Mouse (Mus musculus) kidney, postnatal 0 days (tissue): ENCODE results near the gene Stk19. TPM values are rescaled to one million over a fixed set of nuclear protein-coding genes. Genes with fewer than 3 reads are reported as not detected.

Experiments used
- ATAC-seq: fragments of 200-750 bp; cut with Nextera tagmentation; replicated peaks from 2 replicates; pipeline ENCODE4 v1.8.0; 2017; ENCODE audit warnings: low read depth, moderate number of reproducible peaks, moderate TSS enrichment, moderate library complexity; ENCODE audit not compliant: low FRiP score
- DNase-seq: peaks from one replicate; pipeline ENCODE4 v3.0.0-alpha.2; 2016; ENCODE audit warnings: low spot score
- H3K27ac ChIP-seq: fragments of 300-500 bp; sonication (generic); 2 replicates; pipeline ENCODE4 v1.5.1; 2014; ENCODE audit warnings: mild to moderate bottlenecking
- H3K27me3 ChIP-seq: fragments of 300-500 bp; sonication (generic); 2 replicates; pipeline ENCODE4 v1.6.1; 2014; ENCODE audit warnings: low read length, mixed read lengths; ENCODE audit not compliant: insufficient read depth
- H3K36me3 ChIP-seq: fragments of 300-500 bp; sonication (generic); 2 replicates; pipeline ENCODE4 v1.6.1; 2014; ENCODE audit warnings: low read length, mixed read lengths; ENCODE audit not compliant: insufficient read depth
- H3K4me1 ChIP-seq: fragments of 300-500 bp; sonication (generic); replicated peaks from 2 replicates; pipeline ENCODE4 v1.6.1; 2014; ENCODE audit warnings: antibody characterized with exemption, low read length, mixed read lengths; ENCODE audit not compliant: insufficient read depth
- H3K4me2 ChIP-seq: fragments of 300-500 bp; sonication (generic); 2 replicates; pipeline ENCODE4 v1.6.1; 2014; ENCODE audit warnings: mild to moderate bottlenecking, low read length, moderate library complexity, mixed read lengths
- H3K4me3 ChIP-seq: fragments of 300-500 bp; sonication (generic); replicated peaks from 2 replicates; pipeline ENCODE4 v1.5.1; 2014; ENCODE audit warnings: low read depth, low read length
- H3K9ac ChIP-seq: fragments of 300-500 bp; sonication (generic); 2 replicates; pipeline ENCODE4 v1.6.1; 2014; ENCODE audit warnings: low read depth, low read length
- H3K9me3 ChIP-seq: fragments of 300-500 bp; sonication (generic); replicated peaks from 2 replicates; pipeline ENCODE4 v1.6.1; 2016; ENCODE audit warnings: low read length, inconsistent platforms, mixed read lengths
- CTCF ChIP-seq: IDR thresholded peaks from 2 replicates; pipeline ENCODE4 v1.5.1; 2016; ENCODE audit warnings: antibody characterized with exemption, low read depth, mild to moderate bottlenecking, moderate library complexity
- WGBS: fragments of 180-500 bp; shearing (Covaris S2); extraction: QIAGEN DNeasy Blood & Tissue Kit; methylation state at CpG from one replicate; pipeline ENCODE4 v1.1.7; 2014; 5-methylcytosine and 5-hydroxymethylcytosine counted together
- polyA plus RNA-seq: library from polyadenylated mRNA; unstranded; fragments of >200 nt; fragmentation: Nextera tagmentation; extraction: Ambion mirVana; gene quantifications from 2 replicates; pipeline ENCODE4 v1.2.1, GENCODE M21; 2015

Stk19 gene
- 30.3 and 30.8 TPM in 2 replicates for polyA plus RNA-seq

- DNase-seq (peak; percentile 97), ATAC-seq (peak; percentile 91)
- peak within 1 kb of the TSS; percentile 80 for H3K4me3 ChIP-seq
- H3K9ac ChIP-seq, result peak within 1 kb of the TSS; percentile 72
- TF ChIP-seq CTCF, result no peak
- H3K36me3 ChIP-seq, result peaks cover 35% of the 10 kb centered on the region
- H3K27ac ChIP-seq, result peak within 1 kb of the TSS; percentile 77
- H3K4me2 ChIP-seq, result peak within 1 kb of the TSS; percentile 83
- WGBS, result under 1% methylated on average over 40 of the region's 40 CpGs
- no peaks in the 10 kb centered on the region for H3K27me3 ChIP-seq
- H3K9me3 ChIP-seq, result no peaks in the 10 kb centered on the region
- H3K4me1 ChIP-seq, result peaks cover 5% of the 10 kb centered on the region; the same call in 1 of the 2 replicates
These were observed at the start of gene Stk19, which contains the start of gene Dxo for GRCm38 (mm10) chr17:34836856-34837221. TSS of gene Stk19 (minus strand) at chr17:34836945. TSS of gene Dxo (plus strand) at chr17:34837019.

DNA sequence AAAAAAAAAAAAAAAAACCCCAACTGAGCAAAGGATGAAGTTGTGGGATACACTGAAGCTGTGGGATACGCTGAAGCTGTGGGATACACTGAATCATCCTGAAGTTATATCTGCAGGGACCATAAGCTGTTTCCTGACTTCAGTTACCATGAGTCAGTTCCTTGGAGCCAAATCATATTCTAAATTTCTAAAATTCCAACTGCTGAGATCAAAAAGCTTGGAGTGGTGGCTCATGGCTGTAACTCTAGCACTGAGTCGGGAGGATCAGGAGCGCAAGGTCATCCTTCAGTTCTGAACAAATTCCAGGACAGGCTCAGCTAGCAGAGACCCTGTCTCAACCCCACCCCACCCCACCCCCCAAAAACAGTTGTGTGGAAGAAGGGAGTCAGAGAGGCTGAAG, 48.9 kb upstream of the Stk19 start:
- 0 out of 2 replicates have a peak, but pooled peaks cover 4% of the 10 kb centered on the region for H3K4me1 ChIP-seq
- no peaks in the 10 kb centered on the region for H3K9me3 ChIP-seq
- no peaks in the 10 kb centered on the region for H3K36me3 ChIP-seq
- H3K27ac ChIP-seq, result no peak overlapping the region
- no peak overlapping the region for H3K9ac ChIP-seq
- H3K4me2 ChIP-seq, result no peak overlapping the region
- no peaks in the 10 kb centered on the region for H3K27me3 ChIP-seq
- no peak for TF ChIP-seq CTCF
- 71% methylated on average over 3 of the region's 3 CpGs for WGBS
- DNase-seq (peak; percentile 22), ATAC-seq (no peak)
- no peak overlapping the region for H3K4me3 ChIP-seq

- Histone ChIP-seq H3K27ac (no peak overlapping the region), H3K36me3 (no peaks in the 10 kb centered on the region), H3K9me3 (no peaks in the 10 kb centered on the region), H3K9ac (no peak overlapping the region), H3K4me3 (no peak overlapping the region), H3K4me1 (0 out of 2 replicates have a peak, but pooled peaks cover 4% of the 10 kb centered on the region), H3K27me3 (no peaks in the 10 kb centered on the region), H3K4me2 (no peak overlapping the region)
- TF ChIP-seq CTCF, result no peak
- WGBS, result 89% methylated on average over 6 of the region's 6 CpGs
- no peak for ATAC-seq
- no peak for DNase-seq
These were observed 48.0 kb upstream of the Stk19 start for GRCm38 (mm10) chr17:34884704-34885103.

- WGBS, result 65% methylated on average over 3 of the region's 3 CpGs
- Histone ChIP-seq H3K4me3 (no peak overlapping the region), H3K9me3 (no peaks in the 10 kb centered on the region), H3K27ac (no peak overlapping the region), H3K4me2 (no peak overlapping the region), H3K27me3 (no peaks in the 10 kb centered on the region), H3K9ac (no peak overlapping the region), H3K4me1 (0 out of 2 replicates have a peak, but pooled peaks cover 4% of the 10 kb centered on the region), H3K36me3 (no peaks in the 10 kb centered on the region)
- ATAC-seq, result no peak
- TF ChIP-seq CTCF, result peak; percentile 31; the same call in 1 of the 2 replicates
- DNase-seq, result no peak
These were observed 46.6 kb upstream of the Stk19 start for GRCm38 (mm10) chr17:34883332-34883731.

DNA sequence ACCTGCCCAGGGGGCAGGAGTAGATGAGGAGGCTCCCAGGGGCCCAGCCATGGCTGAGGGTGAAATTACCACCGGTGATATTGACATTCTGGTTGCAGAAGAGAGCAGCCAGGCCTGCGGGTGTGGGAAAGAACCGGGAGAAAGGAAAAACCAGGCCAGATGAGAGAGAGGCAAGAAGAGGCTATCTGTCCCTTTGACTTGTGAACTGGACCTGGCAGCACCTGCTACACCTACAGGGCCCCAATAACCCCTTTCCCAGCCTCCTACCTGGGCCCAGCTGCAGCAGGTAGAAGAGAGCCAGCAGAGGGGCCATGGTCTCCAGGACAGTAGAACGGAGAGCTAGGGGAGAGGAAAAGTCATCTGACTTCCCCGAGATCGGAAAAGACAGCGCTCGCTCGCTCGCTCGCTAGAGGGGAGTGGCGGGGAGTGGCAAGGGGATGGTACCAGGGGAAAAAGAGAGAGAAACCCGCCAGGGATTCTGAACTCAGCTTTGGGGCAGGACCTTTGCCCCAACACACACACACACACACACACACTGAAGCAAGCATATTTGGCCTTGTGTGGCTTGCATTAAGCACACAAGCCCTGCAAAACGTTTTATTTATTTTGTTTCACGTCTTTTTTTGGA, 45.1 kb upstream of the Stk19 start, which contains the start of gene Gm20547:
Gm20547 (minus strand) TSS at position 360 of the 628 bp plus-strand sequence.
- Histone ChIP-seq H3K9me3 (no peaks in the 10 kb centered on the region), H3K4me1 (0 out of 2 replicates have a peak, but pooled peaks cover 4% of the 10 kb centered on the region), H3K36me3 (no peaks in the 10 kb centered on the region), H3K4me2 (peak within 1 kb of the TSS; percentile 30), H3K27me3 (no peaks in the 10 kb centered on the region), H3K4me3 (no peak within 1 kb of the TSS), H3K27ac (no peak within 1 kb of the TSS), H3K9ac (0 out of 2 replicates have a peak within 1 kb of the TSS, but pooled peaks have one; percentile 14)
- TF ChIP-seq CTCF, result no peak
- 6% methylated on average over 15 of the region's 15 CpGs for whole genome bisulfite sequencing
- ATAC-seq (no peak), DNase-seq (no peak)

GRCm38 (mm10) chr17:34881166-34881565, 44.4 kb upstream of the Stk19 start:
- TF ChIP-seq CTCF, result no peak
- Histone ChIP-seq H3K9me3 (no peaks in the 10 kb centered on the region), H3K27ac (no peak overlapping the region), H3K9ac (no peak overlapping the region), H3K4me3 (no peak overlapping the region), H3K4me2 (no peak overlapping the region), H3K27me3 (no peaks in the 10 kb centered on the region), H3K36me3 (no peaks in the 10 kb centered on the region), H3K4me1 (0 out of 2 replicates have a peak, but pooled peaks cover 4% of the 10 kb centered on the region)
- ATAC-seq (no peak), DNase-seq (no peak)
